Mouse (Mus musculus) B cell, adult 2 months (primary cell): ENCODE measurements at regions not wholly inside any gene's neighbourhood (a gene's known extent, or its start where the extent isn't known, plus 50 kb on each side); places are given as distances from the start of the nearest gene placed in this dataset.

ENCODE experiments used
- DNase-seq, 2 experiments: peaks; one replicate each; pipeline ENCODE4 v3.0.0; 2022

DNA sequence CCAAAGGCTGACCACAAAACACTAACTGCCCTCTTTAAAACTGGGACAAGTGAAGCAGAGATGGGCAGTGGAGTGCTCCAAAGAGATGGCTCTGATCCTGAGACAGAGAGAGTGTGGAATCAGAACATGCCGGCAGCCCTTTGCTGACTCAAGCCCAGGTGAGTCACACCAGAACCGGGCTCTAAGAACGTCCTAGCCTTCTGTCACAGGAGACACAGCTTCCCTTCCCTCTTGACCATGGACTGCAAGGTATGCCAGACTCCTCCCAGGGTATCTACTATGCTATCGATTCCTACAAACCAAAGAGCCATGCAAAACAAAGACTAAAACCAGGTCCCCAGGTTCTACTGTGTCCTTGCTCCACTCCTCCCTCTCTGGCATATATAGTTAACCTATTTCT, 98.0 kb downstream of the Dhx15 start:
- DNase-seq = no peak

DNA sequence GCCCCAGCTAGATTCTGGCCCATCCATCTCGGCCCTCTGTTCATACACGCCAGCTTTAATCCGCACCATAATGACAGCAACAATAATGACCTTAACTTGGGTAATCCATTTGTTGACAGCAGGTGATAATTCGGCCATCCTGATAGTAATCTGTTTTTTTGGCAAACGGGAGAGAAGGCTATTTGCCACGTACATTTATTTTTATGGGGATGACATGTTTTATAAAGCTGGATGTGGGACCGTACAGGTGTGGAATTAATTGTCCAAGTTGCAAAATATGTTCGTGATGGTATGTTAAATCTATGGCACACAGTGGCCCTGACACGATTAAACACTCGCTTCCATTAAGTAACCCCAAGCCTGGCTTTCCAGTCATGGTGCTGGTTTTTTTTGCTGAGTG, 102.2 kb downstream of the Dhx15 start:
- DNase-seq = no peak

DNA sequence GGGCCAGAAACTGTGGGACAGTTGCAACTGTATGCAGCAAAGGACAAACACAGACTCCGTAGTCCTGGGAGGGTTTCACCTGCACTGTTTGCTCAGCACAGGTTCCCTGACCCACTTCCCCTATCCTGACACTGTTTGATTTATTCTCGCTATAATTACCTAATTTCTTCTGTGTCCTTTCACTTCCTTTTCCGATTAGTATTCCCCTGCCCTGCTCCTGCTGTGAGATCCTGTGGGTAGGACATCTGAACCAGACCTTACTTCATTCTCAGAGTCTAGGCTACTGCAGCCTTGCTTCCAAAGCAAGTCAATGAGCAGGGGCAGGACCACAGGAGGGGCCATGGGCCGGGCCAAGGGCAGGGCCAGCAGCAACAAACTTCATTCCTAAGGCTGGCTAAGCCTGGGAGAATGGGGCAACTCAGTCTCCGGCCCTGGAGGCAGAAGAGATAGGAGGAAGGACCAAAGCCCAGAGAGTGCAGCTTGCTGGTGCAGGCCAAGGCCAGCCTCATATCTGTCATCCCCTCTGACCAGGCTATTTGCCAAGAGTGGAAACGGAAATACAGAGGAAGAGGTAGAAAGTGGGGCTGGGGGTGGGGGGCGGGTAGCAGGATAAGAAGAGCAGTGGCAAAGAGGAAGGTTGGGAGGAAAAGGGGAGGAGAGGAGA, 103.4 kb downstream of the Dhx15 start:
- DNase-seq = no peak

DNA sequence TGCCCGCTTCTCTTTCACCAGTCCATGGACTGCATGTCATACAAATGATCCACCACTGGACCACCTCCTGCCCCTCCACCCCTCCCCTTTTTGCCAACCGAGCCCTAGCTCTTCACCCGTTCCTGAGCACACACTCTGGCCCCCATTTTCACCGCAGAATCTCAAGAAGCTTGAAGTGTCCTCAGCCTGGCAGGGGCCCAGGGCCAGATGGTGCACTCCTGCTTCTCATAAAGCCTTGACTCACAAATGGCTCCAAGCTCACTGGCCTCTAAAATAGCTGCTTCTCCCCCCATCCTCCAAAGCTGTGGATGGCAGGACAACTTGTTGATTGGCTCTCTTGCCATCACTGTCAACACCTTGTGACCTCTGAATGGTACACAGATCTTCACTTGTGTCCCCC, 110.0 kb downstream of the Dhx15 start:
- DNase-seq = no peak

DNA sequence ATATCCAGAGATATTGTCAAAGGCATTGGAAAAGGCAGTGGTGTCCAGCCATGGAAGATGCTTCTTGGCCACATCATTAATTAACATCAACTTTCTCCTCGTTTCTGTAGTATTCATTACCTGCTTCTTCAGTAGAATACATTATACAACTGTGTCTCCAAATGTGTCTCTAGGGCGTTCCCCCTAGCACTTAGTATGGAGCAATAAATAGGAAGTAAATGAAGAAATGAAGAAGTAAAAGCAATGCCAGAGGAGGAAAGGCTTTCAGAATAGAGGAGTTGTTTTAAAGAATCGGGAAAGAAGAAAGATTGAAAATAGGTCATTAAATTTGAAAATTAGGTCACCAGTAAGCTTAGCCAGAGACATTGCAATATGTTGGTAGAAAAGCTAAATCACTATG, 112.6 kb downstream of the Dhx15 start:
- no peak for DNase-seq

- DNase-seq = no peak
These were observed 115.2 kb downstream of the Dhx15 start for GRCm38 (mm10) chr5:52075096-52075495.

GRCm38 (mm10) chr5:52064804-52065451, 125.4 kb downstream of the Dhx15 start:
- DNase-seq = peak; percentile 61 to 65

- no peak for DNase-seq
These were observed 128.1 kb downstream of the Dhx15 start for GRCm38 (mm10) chr5:52062214-52062613.

GRCm38 (mm10) chr5:52061226-52061625, 129.1 kb downstream of the Dhx15 start:
- no peak for DNase-seq

DNA sequence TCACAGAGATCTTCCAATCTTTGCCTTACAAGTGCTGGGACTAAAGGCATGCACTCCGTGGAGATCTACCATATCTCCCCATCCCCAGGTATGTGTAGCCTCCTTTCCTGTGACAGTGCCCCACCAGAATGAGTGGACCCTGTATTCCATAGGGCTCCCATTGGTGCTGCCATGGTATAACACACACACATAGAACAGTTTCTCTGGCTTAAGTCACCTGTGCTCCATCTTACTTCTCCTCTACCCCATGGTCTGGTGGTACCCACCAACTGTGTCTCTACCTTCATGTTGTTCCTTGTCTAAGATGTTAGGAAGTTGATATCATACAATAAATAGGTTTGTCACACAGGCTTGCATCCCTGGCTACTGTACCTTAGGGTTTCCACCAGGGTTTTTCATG, 133.1 kb downstream of the Dhx15 start:
- no peak for DNase-seq

- no peak for DNase-seq
These were observed 138.2 kb downstream of the Dhx15 start for GRCm38 (mm10) chr5:52052072-52052465.

- DNase-seq = no peak
These were observed 138.8 kb downstream of the Dhx15 start for GRCm38 (mm10) chr5:52051383-52052071.

DNA sequence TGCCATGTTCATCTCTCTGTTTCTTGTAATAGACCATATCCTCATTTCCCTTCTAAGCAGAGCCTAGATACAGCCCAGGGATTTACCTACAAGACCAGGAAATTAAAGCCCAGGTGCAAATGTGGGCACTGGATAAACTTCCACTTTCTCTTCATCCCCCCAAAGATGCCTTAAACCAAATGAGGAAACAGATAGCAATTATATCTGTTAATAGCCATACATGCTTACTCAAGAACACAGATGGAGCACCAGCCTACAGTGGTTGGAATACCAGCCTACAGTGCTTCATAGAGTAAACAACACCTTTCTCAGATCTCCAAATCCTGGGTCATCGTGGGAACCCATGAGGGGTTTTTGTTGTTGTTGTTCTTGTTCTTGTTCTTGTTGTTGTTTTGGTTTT, 141.5 kb downstream of the Dhx15 start:
- no peak for DNase-seq

- no peak for DNase-seq
These were observed 143.6 kb downstream of the Dhx15 start for GRCm38 (mm10) chr5:52046704-52047103.

DNA sequence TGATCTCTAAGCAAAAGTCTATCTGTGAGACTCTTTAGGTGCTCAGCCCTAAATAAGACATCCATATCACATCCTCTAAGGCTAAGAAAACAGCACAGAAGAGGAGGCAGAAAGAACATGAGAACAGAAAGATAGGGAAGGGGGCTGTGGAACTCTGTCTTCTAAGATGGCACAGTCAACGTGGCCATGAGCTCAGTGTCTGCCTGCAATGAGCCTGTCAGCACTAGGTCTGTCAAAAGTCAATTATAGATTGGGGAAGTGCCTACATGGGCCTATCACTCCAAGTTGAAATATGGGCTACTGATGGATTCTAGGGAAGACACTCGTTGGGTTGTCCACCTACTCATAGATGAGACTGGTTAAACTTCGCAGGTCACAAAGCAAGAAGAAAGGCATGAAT, 146.2 kb downstream of the Dhx15 start:
- DNase-seq = no peak

- DNase-seq = no peak
These were observed 148.9 kb downstream of the Dhx15 start for GRCm38 (mm10) chr5:52041447-52041846.

DNA sequence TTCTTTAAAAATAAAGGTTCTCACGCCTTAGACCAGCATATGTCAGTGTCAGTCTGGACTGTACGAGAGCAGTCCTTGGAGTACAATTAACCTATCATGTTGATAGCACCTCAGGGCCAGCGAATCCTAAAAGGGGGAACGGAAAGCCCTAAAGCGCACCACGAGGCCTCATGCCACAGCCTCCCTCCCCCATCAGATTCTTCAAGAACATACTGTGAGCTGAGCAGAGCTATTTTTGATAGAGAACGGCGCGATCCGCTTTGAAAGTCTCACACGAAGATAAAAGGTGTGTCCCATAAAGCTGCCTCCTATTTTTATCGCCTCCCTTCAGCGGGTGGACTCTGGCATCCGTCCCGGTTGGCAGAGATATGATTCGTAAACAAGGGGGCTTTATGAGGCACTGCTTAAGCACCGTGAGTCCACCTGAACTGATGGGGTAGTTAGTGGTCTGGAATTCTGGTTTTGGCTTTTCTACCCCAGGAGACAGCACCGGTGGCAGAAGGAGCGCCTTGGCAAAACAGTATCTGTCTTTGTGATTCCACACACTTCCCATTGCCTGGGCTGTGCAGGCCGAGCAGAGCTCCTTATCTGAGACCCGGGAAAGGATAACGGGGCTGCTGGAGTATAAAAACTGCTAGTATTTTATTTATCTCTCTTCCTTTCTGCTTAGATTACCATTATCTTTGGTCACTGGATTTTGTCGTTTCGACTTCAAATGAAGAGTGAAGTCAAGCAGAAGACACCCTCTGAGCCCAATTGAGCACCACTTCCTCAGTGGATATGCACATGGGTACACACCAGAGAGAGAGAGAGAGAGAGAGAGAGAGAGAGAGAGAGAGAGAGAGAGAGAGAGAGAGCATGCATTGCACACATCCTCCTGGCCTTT, 149.6 kb downstream of the Dhx15 start:
- DNase-seq = no peak

GRCm38 (mm10) chr5:52035339-52035738, 155.0 kb downstream of the Dhx15 start:
- no peak for DNase-seq

- DNase-seq = no peak
These were observed 162.8 kb downstream of the Dhx15 start for GRCm38 (mm10) chr5:52027478-52027877.

DNA sequence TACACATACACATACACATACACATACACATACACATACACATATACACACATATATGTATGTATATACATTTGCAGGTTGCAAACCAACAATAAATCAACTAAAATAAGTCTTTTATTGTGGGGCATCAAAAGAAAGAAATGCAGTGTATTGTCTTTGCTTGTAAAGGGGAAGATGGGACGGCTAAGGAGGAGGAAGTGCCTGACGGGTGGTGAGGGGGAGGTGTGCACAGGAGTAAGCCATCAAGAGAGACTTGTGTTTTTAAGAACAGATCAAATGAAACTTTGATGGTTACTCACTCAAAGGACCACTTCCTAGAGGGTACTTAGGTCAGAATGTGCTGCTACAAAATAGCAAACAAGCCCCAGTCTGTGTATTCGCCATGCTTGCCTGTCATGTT, 164.2 kb downstream of the Dhx15 start:
- DNase-seq = no peak

DNA sequence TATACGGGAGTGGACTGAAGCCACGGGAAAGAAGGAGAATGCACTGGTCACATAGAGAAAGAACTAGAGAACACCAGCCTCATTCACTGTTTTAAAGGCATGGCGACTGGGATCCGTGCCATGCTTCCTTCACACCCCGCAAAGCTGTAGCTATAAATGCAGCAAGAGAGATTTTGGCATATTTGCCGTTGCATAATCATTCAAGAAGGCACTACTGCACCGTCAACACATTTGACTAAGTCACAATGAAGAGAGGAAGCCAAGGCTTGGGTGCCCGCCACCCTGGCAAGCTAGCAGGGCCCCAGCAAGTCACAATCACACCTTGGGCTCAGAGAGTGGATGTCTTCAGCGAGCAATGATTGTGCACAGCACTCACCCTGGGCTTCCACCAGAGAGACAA, 167.1 kb downstream of the Dhx15 start:
- DNase-seq = no peak

DNA sequence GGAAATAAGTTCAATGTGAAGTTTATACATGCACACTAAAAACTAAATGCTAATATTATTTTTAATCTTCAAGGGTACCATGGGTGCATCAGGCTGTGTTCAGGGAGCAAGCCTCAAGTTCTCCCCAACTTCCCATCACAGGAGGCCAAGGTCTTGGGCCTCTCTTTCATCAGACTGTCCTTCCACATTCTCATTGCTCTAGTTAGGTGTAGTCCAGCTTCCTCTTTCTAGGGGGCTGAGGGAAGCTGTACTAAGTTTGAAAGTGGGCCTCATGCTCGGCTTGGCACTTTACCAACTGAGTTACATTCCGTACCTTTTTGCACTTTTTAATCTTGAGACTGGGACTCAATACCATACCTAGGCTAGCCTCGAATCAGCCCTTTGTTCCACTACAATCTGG, 173.3 kb downstream of the Dhx15 start:
- DNase-seq = no peak

- DNase-seq = no peak
These were observed 174.5 kb downstream of the Dhx15 start for GRCm38 (mm10) chr5:52015786-52016185.
